Mouse (Mus musculus): ENCODE data around the gene Rps6kc1.
"Not testable (repeated sequence)": the region's sequence is repeated elsewhere in the genome, so short reads cannot be mapped to it uniquely, and the experiment has no call there.

Rps6kc1 gene

DNA sequence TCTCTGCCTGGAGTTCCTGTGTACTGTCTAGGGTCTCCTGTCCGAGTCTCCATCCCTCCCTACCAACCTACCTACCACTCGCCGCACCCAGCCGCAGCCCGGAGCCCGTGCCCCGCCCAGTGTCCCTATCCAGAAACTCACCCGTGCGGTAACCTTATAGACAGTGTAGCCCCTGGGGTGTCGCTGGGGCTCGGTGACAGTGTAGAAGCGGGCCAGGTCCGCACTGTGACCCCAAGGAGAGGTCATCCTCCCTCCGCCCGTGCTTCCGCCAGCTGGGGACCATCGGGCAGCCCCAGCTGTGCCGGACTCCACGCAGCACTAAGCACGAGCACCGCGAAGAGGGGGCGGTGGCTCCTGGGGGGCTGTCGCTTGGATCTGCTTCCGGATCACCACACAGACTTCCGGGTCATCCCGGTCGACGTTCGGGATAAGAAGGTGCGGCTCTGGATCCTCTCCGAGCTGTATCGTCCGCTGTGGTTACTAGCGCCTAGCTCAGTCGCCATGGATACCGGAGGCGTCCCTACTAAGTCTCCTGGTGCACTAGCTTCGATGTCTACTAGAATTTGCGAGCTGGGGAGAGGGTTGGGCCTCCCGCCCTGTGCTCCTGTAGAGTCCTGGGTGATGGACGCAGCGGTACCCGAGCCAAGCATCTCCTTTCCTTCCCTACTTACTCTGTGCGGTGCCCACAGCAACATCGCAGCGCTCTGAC lies at the start of gene Rps6kc1:
Gene Rps6kc1 (minus strand): TSS at position 356 of the 709 bp plus-strand sequence.
- DNase-seq = peak; percentile 92

DNA sequence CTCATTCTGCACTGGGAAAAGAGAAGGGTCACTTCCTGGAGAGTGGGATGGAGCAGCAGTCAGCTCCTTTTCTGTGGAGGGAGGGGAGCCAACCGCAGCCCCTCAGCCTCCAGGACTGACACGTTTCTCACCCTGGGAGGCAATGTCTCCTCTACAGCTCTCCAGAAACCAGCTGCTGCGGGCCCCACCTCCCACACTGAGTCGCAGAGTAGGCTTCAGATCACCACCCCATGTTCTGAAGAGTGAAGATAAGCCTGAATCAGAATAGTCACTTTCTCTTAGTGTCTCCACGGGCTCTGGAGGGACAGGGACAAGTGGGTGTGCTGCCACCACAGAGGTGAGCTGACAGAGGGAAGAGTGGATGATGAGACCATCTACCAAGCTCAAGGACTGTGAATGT lies 47.3 kb upstream of the Rps6kc1 start:
- no peak for DNase-seq

- no peak for DNase-seq
Observed at GRCm38 (mm10) chr1:190953009-190953408, 41.4 kb upstream of the Rps6kc1 start.

- DNase-seq = no peak
Observed at GRCm38 (mm10) chr1:190951014-190951413, 39.4 kb upstream of the Rps6kc1 start.

GRCm38 (mm10) chr1:190948846-190949245 lies 37.3 kb upstream of the Rps6kc1 start:
- no peak for DNase-seq

DNA sequence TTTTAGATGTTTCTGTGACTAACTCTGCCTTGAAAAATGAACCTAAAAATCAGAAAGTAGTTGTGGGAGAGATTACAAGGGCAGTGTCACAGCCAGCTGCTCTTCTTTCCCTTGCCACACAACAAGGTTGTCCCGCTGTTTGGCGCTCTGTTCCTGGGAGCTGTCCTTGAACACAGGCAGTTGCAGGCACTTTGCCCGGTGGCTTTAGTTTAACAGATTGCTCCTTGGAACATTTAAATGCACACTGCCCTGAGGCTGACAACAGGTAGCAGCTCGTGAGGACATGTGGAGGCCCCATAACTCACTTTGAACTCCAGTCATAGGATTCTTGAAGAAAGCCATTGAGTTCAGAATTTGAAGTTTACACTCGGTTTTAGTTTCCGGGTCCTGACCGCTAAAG lies 36.9 kb upstream of the Rps6kc1 start:
- no peak for DNase-seq

DNA sequence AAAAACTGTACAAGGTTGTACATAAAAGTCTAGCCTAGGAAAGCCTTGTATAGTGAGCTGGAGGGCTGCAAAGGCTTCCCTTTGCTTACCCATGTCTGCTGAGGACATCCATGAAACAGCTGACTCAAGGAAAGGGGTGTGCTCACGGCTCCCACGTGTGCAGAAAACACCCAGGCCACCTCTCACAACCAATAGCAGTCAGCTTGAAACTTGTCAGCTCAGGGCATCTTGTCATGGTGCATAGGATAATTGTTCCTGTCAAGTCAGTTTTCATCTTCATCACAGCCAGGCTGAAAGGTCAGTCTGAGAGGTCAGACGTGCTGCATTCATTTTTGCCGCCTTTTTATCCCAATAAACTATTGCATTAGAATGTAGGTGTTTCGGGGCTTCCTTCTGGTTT lies 36.4 kb upstream of the Rps6kc1 start:
- DNase-seq = no peak

DNA sequence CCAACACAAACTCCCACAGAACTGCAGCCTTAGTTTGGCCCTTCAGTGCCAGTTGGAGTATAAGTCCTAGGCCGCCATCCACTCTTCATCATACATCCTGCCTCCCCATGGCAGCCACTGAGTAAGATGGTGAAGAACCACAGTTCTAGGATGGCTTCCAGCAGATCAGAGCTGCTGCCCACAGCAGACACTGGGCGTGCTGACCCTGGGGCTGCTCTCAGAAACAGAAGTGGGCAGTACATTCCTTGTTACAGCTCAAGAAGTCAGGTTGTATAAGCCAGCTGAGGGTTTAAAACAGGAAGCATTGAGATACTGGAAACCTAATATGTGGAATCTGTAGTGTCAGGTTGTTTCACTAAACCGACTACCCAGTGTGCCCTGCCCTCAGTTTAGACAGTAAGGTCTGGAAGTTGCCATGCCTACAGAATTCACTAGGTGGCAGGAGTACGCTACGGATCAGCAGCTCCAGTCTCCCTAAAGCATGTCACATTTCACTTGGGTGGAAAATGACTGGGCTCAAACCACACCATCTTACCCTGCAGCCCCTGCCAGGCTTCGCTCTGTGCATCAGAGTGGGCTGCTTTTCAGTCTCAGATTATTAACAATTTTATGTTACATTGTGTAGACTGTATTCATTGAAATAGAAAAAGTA lies 32.7 kb upstream of the Rps6kc1 start:
- DNase-seq = peak; percentile 67

DNA sequence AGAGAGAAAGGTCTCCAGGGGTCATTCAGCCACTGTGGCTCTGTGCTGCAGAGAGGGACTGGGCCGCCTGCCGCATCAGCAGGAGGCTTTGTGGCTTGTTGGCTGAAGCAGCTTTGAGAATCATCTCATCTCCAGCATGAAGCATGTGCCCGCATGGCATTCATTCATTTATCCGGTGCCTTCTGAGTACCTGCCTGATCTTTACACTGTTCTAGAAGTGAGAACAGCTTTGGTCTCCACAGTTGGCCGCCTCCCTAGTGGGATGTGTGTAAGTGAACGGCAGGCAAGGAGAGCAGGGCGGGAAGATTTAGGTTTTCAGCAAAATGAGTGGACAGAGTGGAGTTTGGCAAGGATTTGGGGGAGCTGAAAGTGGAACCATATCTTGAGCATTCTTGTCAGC lies 28.2 kb upstream of the Rps6kc1 start:
- DNase-seq = no peak

DNA sequence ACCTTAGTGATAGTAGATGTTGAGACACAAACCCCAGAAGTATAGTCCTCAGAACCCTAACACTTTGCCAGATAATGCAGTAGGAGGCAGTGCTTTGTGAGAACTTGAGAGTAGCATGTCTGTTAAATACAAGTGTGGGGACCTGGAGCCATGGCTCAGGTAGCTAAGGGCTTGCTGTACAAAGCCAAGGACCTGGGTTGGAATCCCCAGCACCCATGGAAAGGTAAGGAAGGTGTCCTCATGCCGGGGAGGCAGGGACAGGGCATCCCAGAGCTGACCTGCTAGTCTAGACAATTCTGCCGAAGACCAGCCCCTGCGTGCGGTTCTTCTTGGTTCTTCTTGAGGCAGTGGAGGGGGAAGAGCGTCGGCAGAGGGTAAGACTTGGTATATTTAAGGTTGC lies 18.6 kb upstream of the Rps6kc1 start:
- no peak for DNase-seq

GRCm38 (mm10) chr1:190929010-190929695 lies 17.6 kb upstream of the Rps6kc1 start:
- peak; percentile 27 for DNase-seq

DNA sequence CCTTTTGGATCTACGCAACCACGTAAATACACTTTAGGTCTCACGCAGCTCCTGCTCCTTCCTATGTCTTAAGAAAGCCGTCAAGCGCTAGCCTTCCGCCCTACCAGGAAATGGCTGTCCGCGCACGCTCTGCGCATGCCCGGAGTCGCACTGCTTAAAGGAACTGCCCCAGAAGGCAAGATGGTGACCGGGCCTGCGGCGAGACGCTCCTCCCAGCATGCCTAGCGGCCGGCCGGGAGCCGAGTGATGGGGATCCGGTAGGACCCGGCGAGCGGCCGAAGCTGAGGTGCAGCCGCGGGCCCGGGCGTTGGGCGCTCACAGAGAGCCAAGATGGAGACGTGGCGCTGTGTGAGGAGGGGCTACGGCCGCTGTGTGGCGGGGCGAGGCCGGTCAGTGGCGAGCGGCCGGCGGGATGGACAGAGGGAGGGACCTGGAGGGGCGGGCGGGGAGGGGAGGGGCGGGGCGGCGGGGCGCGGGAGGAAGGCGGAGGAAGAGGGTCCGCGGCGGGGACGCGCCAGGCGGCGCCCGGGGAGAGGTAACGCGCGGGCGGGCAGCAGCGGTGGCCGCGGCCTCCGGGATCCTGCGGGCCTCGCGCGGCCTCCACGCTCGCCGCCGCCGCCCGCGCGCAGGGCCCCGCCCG lies 16.9 kb upstream of the Rps6kc1 start:
- peak; percentile 96 for DNase-seq

DNA sequence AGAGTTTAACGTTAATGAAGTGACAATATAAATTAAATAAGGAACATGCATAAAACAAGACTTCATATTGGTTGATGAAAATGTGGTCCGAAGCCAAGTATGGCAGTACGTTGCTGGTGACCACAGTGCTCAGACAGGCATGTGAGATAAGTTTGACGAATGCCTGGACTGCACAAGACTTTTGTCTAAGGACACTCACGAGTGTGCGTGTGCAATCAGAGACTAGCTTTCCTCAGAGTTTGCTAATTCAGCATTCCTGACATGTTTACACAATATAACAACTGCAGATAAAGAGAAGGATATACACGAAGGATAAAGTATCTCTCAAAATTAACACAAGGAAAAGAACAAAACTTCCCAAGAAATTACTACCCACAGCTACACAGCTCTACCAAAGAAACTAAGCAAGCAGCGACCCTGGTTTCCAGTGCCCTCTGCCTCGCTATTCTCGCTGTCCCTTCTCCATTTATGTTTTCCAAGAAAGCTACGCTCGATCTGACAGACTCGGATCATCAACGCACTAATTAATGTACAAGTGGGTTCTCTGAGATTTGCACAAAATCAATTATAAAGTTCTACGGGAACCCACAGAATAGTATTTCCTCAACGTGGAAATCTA lies 16.3 kb upstream of the Rps6kc1 start:
- DNase-seq = no peak

DNA sequence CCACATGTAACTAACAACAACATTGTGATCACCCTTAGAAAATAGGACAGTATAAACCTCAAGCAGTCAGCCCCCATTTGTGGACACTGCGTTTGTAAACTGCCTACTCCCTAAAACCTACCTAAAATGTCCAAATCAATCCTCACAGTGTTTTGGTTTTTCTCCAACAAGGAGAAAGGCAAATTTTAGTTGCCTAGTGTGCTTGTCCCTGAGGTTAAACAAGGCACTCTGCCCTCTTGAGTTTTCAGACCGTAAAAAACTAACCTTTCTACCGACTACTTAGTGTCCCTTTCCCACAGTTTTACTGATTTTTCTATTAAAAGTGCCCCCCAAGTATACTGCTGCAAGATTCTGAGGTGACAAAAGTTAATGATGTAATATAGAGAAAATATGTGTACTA lies 15.7 kb upstream of the Rps6kc1 start:
- DNase-seq = no peak

GRCm38 (mm10) chr1:190924812-190925211 lies 13.2 kb upstream of the Rps6kc1 start, which contains the start of gene Angel2:
Gene Angel2 (plus strand): TSS chr1:190925112.
- DNase-seq = not testable (repeated sequence)

GRCm38 (mm10) chr1:190919725-190920469 lies 8.3 kb upstream of the Rps6kc1 start:
- no peak for DNase-seq

- DNase-seq = peak; percentile 26
Observed at GRCm38 (mm10) chr1:190918938-190919337, 7.4 kb upstream of the Rps6kc1 start.

DNA sequence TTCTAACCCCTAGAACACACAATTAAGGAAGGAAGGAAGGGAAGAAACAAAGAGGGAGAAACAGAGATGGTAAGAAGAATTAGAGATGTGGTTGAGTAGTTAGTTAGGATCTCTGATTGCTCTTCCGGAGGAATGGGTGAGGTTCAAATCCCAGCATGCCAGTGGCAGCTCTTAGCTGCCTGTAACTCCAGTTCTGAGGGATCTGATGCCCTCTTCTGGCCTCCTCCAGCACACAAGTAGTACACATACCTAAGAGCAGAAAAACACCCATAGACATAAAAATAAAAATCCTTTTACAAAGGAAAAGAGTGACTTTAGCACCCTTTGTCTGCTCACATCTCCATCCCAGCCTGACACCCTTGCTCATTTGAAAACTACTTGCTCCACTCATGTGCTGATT lies 1.1 kb upstream of the Rps6kc1 start:
- no peak for DNase-seq

DNA sequence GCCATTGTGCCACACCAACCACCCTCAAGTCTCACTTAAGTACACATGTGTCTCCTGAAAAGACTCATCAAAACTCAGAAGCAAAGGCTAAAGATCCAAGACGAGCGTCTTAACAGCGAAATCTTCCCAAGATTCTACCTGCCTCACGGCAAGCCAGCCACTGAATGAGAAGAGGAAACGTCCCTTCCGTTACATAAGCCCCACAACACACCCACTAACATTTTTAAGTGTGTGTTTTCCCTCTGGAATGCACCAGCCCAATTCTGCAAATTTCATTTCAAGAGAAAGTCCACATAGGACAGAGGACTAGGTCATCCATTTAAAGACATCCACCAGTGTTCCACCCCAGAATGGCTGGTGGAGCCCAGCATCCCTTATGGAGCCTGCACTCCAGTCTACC lies 734 bp downstream of the Rps6kc1 start:
- no peak for DNase-seq

DNA sequence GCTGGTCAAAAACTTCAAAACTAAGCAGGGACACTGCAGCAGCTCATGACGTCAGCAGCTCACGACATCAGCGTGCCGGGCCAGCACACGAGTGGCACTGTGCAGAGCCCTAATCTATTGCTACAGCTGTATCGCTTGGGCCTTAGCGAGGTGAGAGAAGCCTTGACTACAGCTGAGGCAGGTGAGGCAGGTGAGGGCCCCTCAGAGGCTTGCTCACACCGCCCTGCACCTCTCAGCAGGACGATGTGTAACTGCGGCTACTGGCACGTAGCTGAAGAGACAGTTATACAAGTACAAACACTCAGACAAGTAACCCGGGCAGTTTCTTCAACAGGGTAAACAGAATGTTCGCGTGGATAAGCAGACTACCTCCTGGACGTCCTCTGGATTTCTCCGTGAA lies 6.9 kb downstream of the Rps6kc1 start:
- DNase-seq = no peak

GRCm38 (mm10) chr1:190904136-190904535 lies 7.4 kb downstream of the Rps6kc1 start:
- no peak for DNase-seq

GRCm38 (mm10) chr1:190901082-190901481 lies 10.5 kb downstream of the Rps6kc1 start:
- no peak for DNase-seq
